Mouse (Mus musculus) ES-Bruce4 (cell line): ENCODE data around the gene Ireb2. TPM values are rescaled to one million over a fixed set of nuclear protein-coding genes. Genes with fewer than 3 reads are reported as not detected.

Experiments used
- H3K27ac ChIP-seq: 2 replicates; pipeline ENCODE4 v1.5.1; 2012; ENCODE audit warnings: low read length, inconsistent platforms; ENCODE audit not compliant: insufficient read depth
- H3K27me3 ChIP-seq: 2 replicates; pipeline ENCODE4 v1.6.1; 2012; ENCODE audit warnings: mild to moderate bottlenecking, low read length, inconsistent platforms; ENCODE audit not compliant: control insufficient read depth, poor library complexity, insufficient read depth, severe bottlenecking
- H3K36me3 ChIP-seq: 2 replicates; pipeline ENCODE4 v1.6.1; 2012; ENCODE audit warnings: inconsistent platforms, mild to moderate bottlenecking, low read length, moderate library complexity; ENCODE audit not compliant: control insufficient read depth, poor library complexity, insufficient read depth, severe bottlenecking
- H3K4me1 ChIP-seq: one replicate; pipeline ENCODE4 v1.8.1; 2011; ENCODE audit warnings: low read length; ENCODE audit not compliant: control insufficient read depth, insufficient read depth
- H3K4me3 ChIP-seq: 2 replicates; pipeline ENCODE4 v1.5.1; 2011; ENCODE audit warnings: low read depth, mild to moderate bottlenecking, low read length
- H3K9ac ChIP-seq: 2 replicates; pipeline ENCODE4 v1.6.1; 2012; ENCODE audit warnings: low read depth, mild to moderate bottlenecking, inconsistent platforms; ENCODE audit not compliant: poor library complexity, severe bottlenecking
- H3K9me3 ChIP-seq: replicated peaks from 2 replicates; pipeline ENCODE4 v1.6.1; 2012; ENCODE audit warnings: mild to moderate bottlenecking, low read length, inconsistent platforms; ENCODE audit not compliant: control insufficient read depth, poor library complexity, insufficient read depth, severe bottlenecking
- CTCF ChIP-seq: IDR thresholded peaks from one replicate; pipeline ENCODE4 v1.8.1; 2011; ENCODE audit warnings: low read depth, low read length
- EP300 ChIP-seq: IDR thresholded peaks from 2 replicates; pipeline ENCODE4 v1.6.1; 2011; ENCODE audit warnings: low read depth, low read length; ENCODE audit not compliant: insufficient read depth
- POLR2A ChIP-seq: IDR thresholded peaks from one replicate; pipeline ENCODE4 v1.8.1; 2011; ENCODE audit warnings: low read length; ENCODE audit not compliant: insufficient read depth
- polyA plus RNA-seq: library from polyadenylated mRNA; stranded (reverse); fragments of >200 nt; gene quantifications from 2 replicates; pipeline ENCODE4 v1.2.4, GENCODE M21; 2011; ENCODE audit warnings: low read depth; ENCODE audit not compliant: missing spikeins, insufficient read depth, insufficient read length

Ireb2 gene
- polyA plus RNA-seq, 1 experiment = 126 TPM

DNA sequence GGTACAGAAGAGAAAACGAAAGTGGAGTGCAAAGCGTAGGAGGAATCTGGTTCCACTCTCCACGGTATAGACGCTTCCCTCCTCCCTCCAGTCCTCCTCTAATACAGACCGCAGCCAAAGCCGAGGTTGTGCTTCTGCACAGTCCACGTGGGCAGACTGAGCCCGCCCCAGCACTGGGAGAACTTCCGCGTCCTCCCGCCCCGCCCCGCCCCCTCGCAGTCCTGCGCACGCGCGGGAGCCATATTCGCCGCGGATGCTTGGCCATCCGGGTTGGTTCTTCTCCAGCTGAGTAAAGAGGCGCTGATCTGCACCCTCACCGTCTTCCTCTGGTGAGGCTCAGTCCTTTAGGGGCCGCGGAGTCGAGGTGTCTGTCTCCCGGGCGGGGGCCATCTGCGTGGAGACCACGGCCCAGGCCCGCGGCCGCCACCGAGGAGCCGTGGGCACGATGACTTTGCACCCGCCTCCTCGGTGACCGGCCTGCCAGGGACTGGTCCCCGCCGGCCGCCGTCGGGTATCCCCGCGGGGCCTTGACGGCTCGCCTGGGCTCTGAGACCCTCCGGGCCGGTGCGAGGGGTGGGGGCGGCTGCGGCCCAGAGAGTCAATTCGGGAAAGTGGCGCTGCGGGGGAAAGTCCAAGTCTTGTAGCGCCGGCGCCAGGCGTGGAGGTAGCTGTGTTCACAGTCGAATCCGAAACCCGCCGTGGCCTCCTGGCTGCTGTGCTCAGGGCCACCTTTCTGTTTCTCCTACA is 87.2 kb downstream of the Ireb2 start, which contains the start of the genes Psma4 and AY074887:
Gene Psma4, plus strand, starts transcription at position 216 of the 747 bp plus-strand sequence.
Gene AY074887, minus strand, starts transcription at position 424 of the 747 bp plus-strand sequence.
- H3K36me3 ChIP-seq = peaks cover 30% of the 10 kb centered on the region
- H3K27ac ChIP-seq = peak within 1 kb of the TSS; percentile 35
- TF ChIP-seq POLR2A (peak; percentile 98), EP300 (no peak), CTCF (no peak)
- H3K9ac ChIP-seq = peak within 1 kb of the TSS; percentile 93
- H3K27me3 ChIP-seq = no peaks in the 10 kb centered on the region
- H3K4me3 ChIP-seq = peak within 1 kb of the TSS; percentile 92
- no peaks in the 10 kb centered on the region for H3K4me1 ChIP-seq
- no peaks in the 10 kb centered on the region for H3K9me3 ChIP-seq

DNA sequence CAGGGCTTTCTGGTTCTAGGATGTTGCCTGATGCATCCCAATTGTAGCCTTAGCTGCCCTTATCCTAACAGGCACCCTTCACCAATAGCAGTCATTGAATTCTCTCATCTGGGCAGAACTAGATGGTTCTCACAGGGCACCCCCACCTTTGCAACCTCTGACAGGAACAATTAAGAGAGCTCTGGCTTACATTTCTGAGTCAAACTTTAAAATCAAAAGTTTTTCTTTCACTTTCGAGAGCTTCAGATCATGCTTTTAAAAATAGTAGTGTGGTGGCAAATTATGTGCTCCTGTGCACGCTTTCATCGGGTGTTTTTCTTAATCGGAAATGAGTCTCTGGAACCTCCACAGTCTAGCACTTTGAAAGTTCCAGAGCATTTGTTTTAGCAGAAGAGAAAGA is 97.5 kb downstream of the Ireb2 start:
- H3K9ac ChIP-seq = no peak overlapping the region
- no peaks in the 10 kb centered on the region for H3K9me3 ChIP-seq
- H3K36me3 ChIP-seq = peaks cover 30% of the 10 kb centered on the region
- no peaks in the 10 kb centered on the region for H3K27me3 ChIP-seq
- no peak for TF ChIP-seq POLR2A
- no peak for TF ChIP-seq CTCF
- no peak for TF ChIP-seq EP300
- no peak overlapping the region for H3K27ac ChIP-seq
- no peaks in the 10 kb centered on the region for H3K4me1 ChIP-seq
- no peak overlapping the region for H3K4me3 ChIP-seq

Other genes starting within 250 kb of the Ireb2 start
- 0.61 TPM in 1 of 2 replicates, not detected in the other for gene Acsbg1, start 201.9 kb upstream of the Ireb2 start, polyA plus RNA-seq
- 3.2 and 4.4 TPM in 2 replicates for gene Dnaja4, start 164.9 kb upstream of the Ireb2 start, polyA plus RNA-seq
- 108 and 109 TPM in 2 replicates for gene Wdr61, start 129.3 kb upstream of the Ireb2 start, polyA plus RNA-seq
- gene Crabp1, start 99.0 kb upstream of the Ireb2 start, polyA plus RNA-seq = 13.5 and 21.8 TPM in 2 replicates
- 5.2 and 5.5 TPM in 2 replicates for gene Hykk, start 53.5 kb downstream of the Ireb2 start, polyA plus RNA-seq
- gene Psma4, start 87.0 kb downstream of the Ireb2 start, polyA plus RNA-seq = 300 and 320 TPM in 2 replicates
- gene AY074887, start 87.2 kb downstream of the Ireb2 start, polyA plus RNA-seq = 6.2 and 7.7 TPM in 2 replicates
- 0.55 and 1.2 TPM in 2 replicates for gene Chrna5, start 117.1 kb downstream of the Ireb2 start, polyA plus RNA-seq
- gene Chrna3, start 162.8 kb downstream of the Ireb2 start, polyA plus RNA-seq = not detected in 2 replicates
- 0.79 and 1.8 TPM in 2 replicates for gene Chrnb4, start 185.0 kb downstream of the Ireb2 start, polyA plus RNA-seq